Mouse (Mus musculus) lung, adult 2 months (tissue): Measurements from ENCODE around the gene Bves.

Experiments
- CTCF ChIP-seq: fragments of 200-500 bp; IDR thresholded peaks from 2 replicates; pipeline ENCODE4 v1.5.1; 2011; ENCODE audit warnings: mild to moderate bottlenecking, low read length, control low read depth; ENCODE audit not compliant: insufficient read depth
- POLR2A ChIP-seq: fragments of 200-500 bp; IDR thresholded peaks from 2 replicates; pipeline ENCODE4 v1.6.1; 2011; ENCODE audit warnings: low read depth, mild to moderate bottlenecking, control low read depth, low read length, borderline replicate concordance; ENCODE audit errors: extremely low read depth

GRCm38 (mm10) chr10:45399702-45400243 lies 64.2 kb downstream of the Bves start:
- TF ChIP-seq POLR2A, result no peak
- TF ChIP-seq CTCF, result no peak
